Mouse (Mus musculus) C2C12 (cell line): ENCODE results near the gene 4930469K13Rik. TPM values are rescaled to one million over a fixed set of nuclear protein-coding genes. Genes with fewer than 3 reads are reported as not detected.

Experiments
- H3K27me3 ChIP-seq: one replicate; pipeline ENCODE4 v1.6.1; 2011; ENCODE audit not compliant: control insufficient read depth, insufficient read depth, insufficient read length
- H3K36me3 ChIP-seq: one replicate; pipeline ENCODE4 v1.6.1; 2011; ENCODE audit not compliant: control insufficient read depth, insufficient read depth
- H3K4me3 ChIP-seq: one replicate; pipeline ENCODE4 v1.5.1; 2011; ENCODE audit warnings: mild to moderate bottlenecking, control low read depth; ENCODE audit not compliant: poor library complexity, insufficient read depth, severe bottlenecking
- H3K79me2 ChIP-seq: one replicate; pipeline ENCODE4 v1.6.1; 2011; ENCODE audit not compliant: control insufficient read depth, insufficient read depth
- H3K79me3 ChIP-seq: one replicate; pipeline ENCODE4 v1.6.1; 2011; ENCODE audit warnings: low read depth, control low read depth
- H3ac ChIP-seq: one replicate; pipeline ENCODE3; 2011; ENCODE audit warnings: low read depth; ENCODE audit not compliant: control insufficient read depth, insufficient read length
- CEBPB ChIP-seq: IDR thresholded peaks from one replicate; pipeline ENCODE4 v1.6.1; 2011; ENCODE audit warnings: low read depth, mild to moderate bottlenecking, control low read depth, moderate library complexity
- CTCF ChIP-seq: IDR thresholded peaks from one replicate; pipeline ENCODE4 v1.5.1; 2011; ENCODE audit not compliant: control insufficient read depth, insufficient read depth, insufficient read length
- FOSL1 ChIP-seq: IDR thresholded peaks from one replicate; pipeline ENCODE4 v1.8.0; 2011; ENCODE audit warnings: mild to moderate bottlenecking, low read length; ENCODE audit not compliant: poor library complexity, insufficient read depth, severe bottlenecking
- MAX ChIP-seq: IDR thresholded peaks from one replicate; pipeline ENCODE4 v1.6.1; 2011; ENCODE audit warnings: mild to moderate bottlenecking, control low read depth
- MYOD1 ChIP-seq: IDR thresholded peaks from one replicate; pipeline ENCODE4 v1.6.1; 2011; ENCODE audit warnings: low read depth; ENCODE audit not compliant: control insufficient read depth, insufficient read length
- MYOG ChIP-seq: IDR thresholded peaks from one replicate; pipeline ENCODE4 v1.6.1; 2011; ENCODE audit not compliant: control insufficient read depth, insufficient read length; ENCODE audit errors: extremely low read depth
- USF1 ChIP-seq: IDR thresholded peaks from one replicate; pipeline ENCODE4 v1.6.1; 2011; ENCODE audit warnings: low read depth, mild to moderate bottlenecking, control low read depth, moderate library complexity
- polyA plus RNA-seq: library from polyadenylated mRNA; unstranded; fragments of >200 nt; fragmentation: generic; extraction: Trizol; gene quantifications from one replicate; pipeline ENCODE4 v1.2.1, GENCODE M21; 2012; ENCODE audit warnings: missing spikeins

4930469K13Rik gene
- polyA plus RNA-seq, 1 experiment: not detected

- no peak for TF ChIP-seq USF1
- no peak for TF ChIP-seq CTCF
- no peak for TF ChIP-seq MYOG
- TF ChIP-seq CEBPB: no peak
- no peak for TF ChIP-seq MAX
- no peak for TF ChIP-seq FOSL1
- no peak for TF ChIP-seq MYOD1
- H3K36me3 ChIP-seq: no peaks in the 10 kb centered on the region
- H3K79me3 ChIP-seq: no peaks in the 10 kb centered on the region
- H3K4me3 ChIP-seq: no peak overlapping the region
- H3K27me3 ChIP-seq: peaks cover 3% of the 10 kb centered on the region
- H3ac ChIP-seq: no peak overlapping the region
- H3K79me2 ChIP-seq: no peaks in the 10 kb centered on the region
Measured at GRCm38 (mm10) chr11:33932386-33933111, 165.8 kb downstream of the 4930469K13Rik start.

- Histone ChIP-seq H3K79me3 (no peaks in the 10 kb centered on the region), H3K36me3 (no peaks in the 10 kb centered on the region), H3K27me3 (no peaks in the 10 kb centered on the region), H3K79me2 (no peaks in the 10 kb centered on the region), H3ac (no peak overlapping the region), H3K4me3 (no peak overlapping the region)
- TF ChIP-seq MYOG (no peak), USF1 (no peak), CTCF (no peak), MAX (no peak), MYOD1 (no peak), FOSL1 (no peak), CEBPB (no peak)
Measured at GRCm38 (mm10) chr11:33931836-33932385, 166.4 kb downstream of the 4930469K13Rik start.

DNA sequence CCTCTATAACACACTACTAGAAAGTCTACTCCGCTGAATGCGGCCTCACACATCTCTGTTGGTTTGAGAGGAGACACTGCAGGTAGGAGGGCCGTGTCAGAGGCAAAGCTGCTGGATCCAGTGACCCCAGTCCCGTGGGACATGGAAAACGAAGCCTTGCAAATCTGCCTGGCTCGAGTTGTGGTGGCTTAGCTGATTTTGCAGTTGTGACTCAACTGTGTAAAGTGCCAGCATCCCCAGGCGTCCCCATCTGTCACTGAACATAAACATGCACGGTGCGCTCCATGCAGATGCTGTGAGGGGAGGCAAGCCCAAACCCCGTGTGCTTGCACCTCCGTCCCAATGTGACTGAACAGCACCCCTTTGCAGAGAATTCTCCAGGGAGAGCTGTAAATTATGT lies 168.9 kb downstream of the 4930469K13Rik start:
- Histone ChIP-seq H3ac (no peak overlapping the region), H3K79me3 (no peaks in the 10 kb centered on the region), H3K27me3 (no peaks in the 10 kb centered on the region), H3K4me3 (no peak overlapping the region), H3K36me3 (no peaks in the 10 kb centered on the region), H3K79me2 (no peaks in the 10 kb centered on the region)
- no peak for TF ChIP-seq FOSL1
- TF ChIP-seq CTCF: no peak
- no peak for TF ChIP-seq MYOD1

GRCm38 (mm10) chr11:33928658-33929057 lies 169.7 kb downstream of the 4930469K13Rik start:
- peak; percentile 6 for TF ChIP-seq CTCF
- no peak for TF ChIP-seq MYOD1
- no peak for TF ChIP-seq FOSL1
- Histone ChIP-seq H3K27me3 (no peaks in the 10 kb centered on the region), H3K36me3 (no peaks in the 10 kb centered on the region), H3K79me2 (no peaks in the 10 kb centered on the region), H3ac (no peak overlapping the region), H3K79me3 (no peaks in the 10 kb centered on the region), H3K4me3 (no peak overlapping the region)

- H3K79me3 ChIP-seq: no peaks in the 10 kb centered on the region
- no peaks in the 10 kb centered on the region for H3K27me3 ChIP-seq
- H3K79me2 ChIP-seq: no peaks in the 10 kb centered on the region
- H3K4me3 ChIP-seq: no peak overlapping the region
- no peaks in the 10 kb centered on the region for H3K36me3 ChIP-seq
- no peak overlapping the region for H3ac ChIP-seq
- TF ChIP-seq CEBPB: no peak
- no peak for TF ChIP-seq FOSL1
- TF ChIP-seq USF1: no peak
- no peak for TF ChIP-seq MYOD1
- no peak for TF ChIP-seq CTCF
- no peak for TF ChIP-seq MYOG
- TF ChIP-seq MAX: no peak
Measured at GRCm38 (mm10) chr11:33927836-33928235, 170.5 kb downstream of the 4930469K13Rik start.

DNA sequence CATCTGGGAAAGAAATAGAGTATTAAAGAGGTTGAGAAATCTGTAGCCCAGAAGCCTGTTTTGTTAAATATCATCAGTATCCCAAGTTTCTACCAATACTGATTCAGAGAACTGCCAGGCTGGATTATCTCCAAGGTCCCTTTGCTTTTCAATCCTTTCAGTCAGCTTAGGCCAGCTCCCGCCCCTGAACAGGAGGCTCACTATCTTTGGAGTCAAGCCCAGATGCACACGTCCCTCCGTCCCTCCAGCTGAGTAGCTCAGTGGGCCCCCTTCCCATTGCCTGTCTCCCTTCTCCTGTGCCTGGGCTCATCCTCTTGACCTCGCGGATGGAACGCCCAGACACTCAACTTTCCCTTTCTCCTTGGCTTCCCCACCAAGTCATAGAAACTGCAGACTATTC lies 171.0 kb downstream of the 4930469K13Rik start:
- Histone ChIP-seq H3ac (no peak overlapping the region), H3K79me2 (no peaks in the 10 kb centered on the region)
- TF ChIP-seq MYOD1 (no peak), CEBPB (no peak), CTCF (no peak), USF1 (no peak), MAX (no peak), MYOG (no peak), FOSL1 (no peak)

More for the DNA sequence above, 171.0 kb downstream of the 4930469K13Rik start:
- no peaks in the 10 kb centered on the region for H3K79me3 ChIP-seq
- H3K27me3 ChIP-seq: no peaks in the 10 kb centered on the region
- H3K4me3 ChIP-seq: no peak overlapping the region
- no peaks in the 10 kb centered on the region for H3K36me3 ChIP-seq
